Mouse (Mus musculus): ENCODE data around the gene Aldh18a1.

DNA sequence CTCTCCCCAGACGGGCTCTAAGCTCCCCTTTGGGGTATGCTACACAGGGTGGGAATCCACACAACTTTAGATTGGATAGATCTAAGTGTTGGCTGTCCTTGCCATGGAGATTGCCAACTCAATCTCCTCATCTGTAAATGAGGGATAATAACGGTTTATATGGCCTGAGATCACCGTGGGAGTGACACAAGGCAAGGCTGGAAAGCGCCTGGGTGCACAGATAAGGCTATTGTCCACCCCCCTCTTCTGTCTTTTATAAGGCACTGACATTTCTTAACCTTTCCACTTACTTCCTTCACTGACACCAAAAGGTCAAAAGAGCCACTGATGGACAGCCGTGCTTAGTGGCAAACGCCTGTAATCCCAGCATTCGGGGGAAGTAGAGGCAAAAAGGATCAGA lies 1.4 kb downstream of the Aldh18a1 start:
- TF ChIP-seq CTCF (IDR thresholded peaks at IDR 0.05; ENCODE audit: insufficient read depth, low read depth, low read length) (no peak), POLR2A (IDR thresholded peaks at IDR 0.05; ENCODE audit: insufficient read depth, low read depth, low read length) (no peak)
